Mouse (Mus musculus) gastrocnemius, postnatal 25 days (tissue): ENCODE results near the gene Bcl10. TPM values are rescaled to one million over a fixed set of nuclear protein-coding genes. Genes with fewer than 3 reads are reported as not detected.
"Not testable (repeated sequence)": the region's sequence is repeated elsewhere in the genome, so short reads cannot be mapped to it uniquely, and the experiment has no call there.

Source experiments
- DNase-seq: peaks from one replicate; pipeline ENCODE4 v3.0.0; 2022
- total RNA-seq, 2 experiments: library from RNA; stranded (reverse); gene quantifications; 1 replicate in 1 of 2; 2 replicates in 1 of 2; pipeline ENCODE4 v1.2.3; 2021

Bcl10 gene
- total RNA-seq, 2 experiments from 2014 or later = 9.1 to 9.2 TPM

- no peak for DNase-seq
Measured at GRCm38 (mm10) chr3:145913263-145913662, 9.3 kb upstream of the Bcl10 start.

- DNase-seq = not testable (repeated sequence)
Measured at GRCm38 (mm10) chr3:145913942-145914341, 8.7 kb upstream of the Bcl10 start.

GRCm38 (mm10) chr3:145916374-145916773 is 6.2 kb upstream of the Bcl10 start:
- no peak for DNase-seq

- DNase-seq = no peak
Measured at GRCm38 (mm10) chr3:145916826-145917225, 5.8 kb upstream of the Bcl10 start.

GRCm38 (mm10) chr3:145922971-145923370 is 367 bp downstream of the Bcl10 start:
- DNase-seq = no peak

- peak; percentile 99 for DNase-seq
Measured at GRCm38 (mm10) chr3:145923874-145924577, 1.4 kb downstream of the Bcl10 start.

GRCm38 (mm10) chr3:145924649-145925337 is 2.2 kb downstream of the Bcl10 start:
- peak; percentile 51 for DNase-seq

GRCm38 (mm10) chr3:145925506-145925905 is 2.9 kb downstream of the Bcl10 start:
- no peak for DNase-seq

GRCm38 (mm10) chr3:145929525-145930400 is 7.2 kb downstream of the Bcl10 start:
- no peak for DNase-seq

- no peak for DNase-seq
Measured at GRCm38 (mm10) chr3:145933845-145934244, 11.2 kb downstream of the Bcl10 start.

GRCm38 (mm10) chr3:145937505-145938404 is 15.2 kb downstream of the Bcl10 start, which contains the start of gene 2410004B18Rik:
2410004B18Rik (plus strand) TSS chr3:145938014.
- DNase-seq = peak; percentile 86

GRCm38 (mm10) chr3:145938405-145939349 is 16.1 kb downstream of the Bcl10 start:
- no peak for DNase-seq

GRCm38 (mm10) chr3:145939402-145939801 is 16.8 kb downstream of the Bcl10 start:
- DNase-seq = no peak

- no peak for DNase-seq
Measured at GRCm38 (mm10) chr3:145939971-145940370, 17.4 kb downstream of the Bcl10 start.

- DNase-seq = no peak
Measured at GRCm38 (mm10) chr3:145941971-145942370, 19.4 kb downstream of the Bcl10 start.

GRCm38 (mm10) chr3:145944348-145944747 is 21.7 kb downstream of the Bcl10 start:
- no peak for DNase-seq

GRCm38 (mm10) chr3:145945904-145946303 is 23.3 kb downstream of the Bcl10 start:
- DNase-seq = no peak

GRCm38 (mm10) chr3:145946654-145947053 is 24.1 kb downstream of the Bcl10 start:
- DNase-seq = no peak

GRCm38 (mm10) chr3:145947539-145948204 is 25.1 kb downstream of the Bcl10 start:
- DNase-seq = no peak
